Mouse (Mus musculus) embryonic fibroblast, embryonic 13.5 days (primary cell): ENCODE measurements at regions not wholly inside any gene's neighbourhood (a gene's known extent, or its start where the extent isn't known, plus 50 kb on each side); places are given as distances from the start of the nearest gene placed in this dataset.

Source experiments
- H3K27ac ChIP-seq: 2 replicates; pipeline ENCODE4 v1.5.1; 2012; ENCODE audit warnings: low read length, control low read depth, inconsistent platforms; ENCODE audit not compliant: insufficient read depth
- H3K4me1 ChIP-seq: 2 replicates; pipeline ENCODE4 v1.6.1; 2011; ENCODE audit warnings: low read length; ENCODE audit not compliant: control insufficient read depth, insufficient read depth
- H3K4me3 ChIP-seq: 2 replicates; pipeline ENCODE4 v1.5.1; 2011; ENCODE audit warnings: mild to moderate bottlenecking, control low read depth, low read length; ENCODE audit not compliant: insufficient read depth
- CTCF ChIP-seq: IDR thresholded peaks from 2 replicates; pipeline ENCODE4 v1.5.1; 2011; ENCODE audit warnings: mild to moderate bottlenecking, control low read depth, low read length, moderate library complexity, borderline replicate concordance; ENCODE audit not compliant: insufficient read depth
- POLR2A ChIP-seq: IDR thresholded peaks from 2 replicates; pipeline ENCODE4 v1.6.1; 2011; ENCODE audit warnings: low read depth, mild to moderate bottlenecking, control low read depth, low read length, moderate library complexity

GRCm38 (mm10) chr6:51057229-51057628 lies 375.2 kb upstream of the Nfe2l3 start:
- Histone ChIP-seq H3K4me1 (no peaks in the 10 kb centered on the region; the same call in 1 of the 2 replicates), H3K27ac (no peak overlapping the region), H3K4me3 (no peak overlapping the region)
- TF ChIP-seq CTCF (no peak), POLR2A (no peak)

GRCm38 (mm10) chr6:51059923-51060847 lies 372.3 kb upstream of the Nfe2l3 start:
- Histone ChIP-seq H3K4me1 (no peaks in the 10 kb centered on the region; the same call in 1 of the 2 replicates), H3K27ac (peak overlapping the region; percentile 29; the same call in 1 of the 2 replicates), H3K4me3 (no peak overlapping the region)
- no peak for TF ChIP-seq POLR2A
- TF ChIP-seq CTCF: no peak

- H3K27ac ChIP-seq: no peak overlapping the region
- no peak overlapping the region for H3K4me3 ChIP-seq
- no peak for TF ChIP-seq CTCF
- TF ChIP-seq POLR2A: no peak
- no peaks in the 10 kb centered on the region; the same call in 1 of the 2 replicates for H3K4me1 ChIP-seq
These were observed 371.5 kb upstream of the Nfe2l3 start for GRCm38 (mm10) chr6:51060848-51061535.

GRCm38 (mm10) chr6:51065156-51065555 lies 367.3 kb upstream of the Nfe2l3 start:
- TF ChIP-seq CTCF: no peak
- TF ChIP-seq POLR2A: no peak
- no peak overlapping the region for H3K27ac ChIP-seq
- H3K4me3 ChIP-seq: no peak overlapping the region

GRCm38 (mm10) chr6:51067332-51067731 lies 365.1 kb upstream of the Nfe2l3 start:
- TF ChIP-seq CTCF: no peak
- TF ChIP-seq POLR2A: no peak
- Histone ChIP-seq H3K27ac (no peak overlapping the region), H3K4me1 (no peaks in the 10 kb centered on the region)

More at GRCm38 (mm10) chr6:51065156-51065555, 367.3 kb upstream of the Nfe2l3 start:
- no peaks in the 10 kb centered on the region for H3K4me1 ChIP-seq

GRCm38 (mm10) chr6:51069945-51070344 lies 362.5 kb upstream of the Nfe2l3 start:
- no peak overlapping the region for H3K27ac ChIP-seq
- H3K4me3 ChIP-seq: no peak overlapping the region
- no peaks in the 10 kb centered on the region for H3K4me1 ChIP-seq
- no peak for TF ChIP-seq CTCF
- no peak for TF ChIP-seq POLR2A

More at GRCm38 (mm10) chr6:51067332-51067731, 365.1 kb upstream of the Nfe2l3 start:
- no peak overlapping the region for H3K4me3 ChIP-seq

GRCm38 (mm10) chr6:51071243-51071642 lies 361.2 kb upstream of the Nfe2l3 start:
- H3K4me3 ChIP-seq: no peak overlapping the region
- H3K27ac ChIP-seq: no peak overlapping the region
- H3K4me1 ChIP-seq: no peaks in the 10 kb centered on the region
- TF ChIP-seq CTCF (no peak), POLR2A (no peak)

- Histone ChIP-seq H3K27ac (no peak overlapping the region), H3K4me1 (no peaks in the 10 kb centered on the region), H3K4me3 (no peak overlapping the region)
- TF ChIP-seq CTCF: no peak
These were observed 357.4 kb upstream of the Nfe2l3 start for GRCm38 (mm10) chr6:51075026-51075425.

GRCm38 (mm10) chr6:51076861-51077768 lies 355.4 kb upstream of the Nfe2l3 start:
- Histone ChIP-seq H3K4me1 (peaks cover 4% of the 10 kb centered on the region; the same call in 1 of the 2 replicates), H3K27ac (peak overlapping the region; percentile 72), H3K4me3 (no peak overlapping the region)
- no peak for TF ChIP-seq CTCF
- no peak for TF ChIP-seq POLR2A

GRCm38 (mm10) chr6:51077769-51078096 lies 354.7 kb upstream of the Nfe2l3 start:
- TF ChIP-seq CTCF (no peak), POLR2A (no peak)
- Histone ChIP-seq H3K27ac (peak overlapping the region; percentile 72), H3K4me1 (peaks cover 4% of the 10 kb centered on the region; the same call in 1 of the 2 replicates), H3K4me3 (no peak overlapping the region)
